Mouse (Mus musculus) embryonic facial prominence, embryonic 12.5 days (tissue): ENCODE measurements around the gene Dcps. TPM values are rescaled to one million over a fixed set of nuclear protein-coding genes. Genes with fewer than 3 reads are reported as not detected.
A peak's percentile ranks its signal among the peaks of the same experiment; 100 is the strongest.

Experiments used
- ATAC-seq: fragments of 200-750 bp; cut with Nextera tagmentation; 2 replicates; pipeline ENCODE4 v1.8.0; 2017; ENCODE audit not compliant: insufficient number of reproducible peaks, insufficient read depth, low FRiP score, low TSS enrichment
- H3K27ac ChIP-seq: fragments of 300-500 bp; sonication (generic); 2 replicates; pipeline ENCODE4 v1.5.1; 2016; ENCODE audit warnings: mild to moderate bottlenecking
- H3K27me3 ChIP-seq: fragments of 300-500 bp; sonication (generic); 2 replicates; pipeline ENCODE4 v1.6.1; 2016; ENCODE audit warnings: mild to moderate bottlenecking, moderate library complexity
- H3K36me3 ChIP-seq: fragments of 300-500 bp; sonication (generic); 2 replicates; pipeline ENCODE4 v1.6.1; 2016; ENCODE audit warnings: mild to moderate bottlenecking
- H3K4me1 ChIP-seq: fragments of 300-500 bp; sonication (generic); 2 replicates; pipeline ENCODE4 v1.6.1; 2016
- H3K4me2 ChIP-seq: fragments of 300-500 bp; sonication (generic); replicated peaks from 2 replicates; pipeline ENCODE4 v1.6.1; 2016; ENCODE audit warnings: mild to moderate bottlenecking, moderate library complexity
- H3K4me3 ChIP-seq: fragments of 300-500 bp; sonication (generic); 2 replicates; pipeline ENCODE4 v1.5.1; 2016; ENCODE audit warnings: mild to moderate bottlenecking
- H3K9ac ChIP-seq: fragments of 300-500 bp; sonication (generic); 2 replicates; pipeline ENCODE4 v1.6.1; 2016; ENCODE audit warnings: mild to moderate bottlenecking, moderate library complexity
- H3K9me3 ChIP-seq: fragments of 300-500 bp; sonication (generic); 2 replicates; pipeline ENCODE4 v1.6.1; 2016; ENCODE audit warnings: mild to moderate bottlenecking, moderate library complexity
- WGBS: fragments of 180-500 bp; shearing (Covaris S2); methylation state at CpG from one replicate; pipeline ENCODE4 v1.1.7; 2016; 5-methylcytosine and 5-hydroxymethylcytosine counted together
- polyA plus RNA-seq: library from polyadenylated mRNA; unstranded; fragments of >200 nt; fragmentation: Nextera tagmentation; extraction: Ambion mirVana; gene quantifications from 2 replicates; pipeline ENCODE4 v1.2.1, GENCODE M21; 2016

Gene Dcps
- polyA plus RNA-seq, 1 experiment from 2014 or later = 77.6 TPM

DNA sequence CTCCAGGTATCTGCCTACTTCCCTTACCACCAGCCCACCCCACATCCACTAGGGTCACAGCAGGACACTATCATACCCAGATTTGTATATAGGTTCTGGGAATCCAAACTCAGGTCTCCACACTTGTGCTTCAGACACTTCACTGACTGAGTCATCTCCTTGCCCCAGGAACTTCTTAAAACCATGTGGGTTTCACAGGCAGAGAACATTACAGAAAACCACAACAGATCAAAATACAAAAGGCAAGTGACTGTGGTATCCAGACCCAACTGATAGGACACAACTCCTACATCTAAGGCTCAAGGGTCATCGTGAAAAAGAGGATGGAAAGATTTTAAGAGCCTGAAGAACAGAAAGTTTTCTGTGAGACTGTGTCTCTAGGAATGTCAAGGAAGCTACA lies 2.5 kb downstream of the Dcps start:
- no peak overlapping the region for H3K4me3 ChIP-seq
- no peak overlapping the region for H3K27ac ChIP-seq
- no peak overlapping the region for H3K4me2 ChIP-seq
- peaks cover 8% of the 10 kb centered on the region; the same call in 1 of the 2 replicates for H3K4me1 ChIP-seq
- H3K27me3 ChIP-seq = no peaks in the 10 kb centered on the region
- 0 out of 2 replicates have a peak, but pooled peaks cover 8% of the 10 kb centered on the region for H3K36me3 ChIP-seq
- 84% methylated on average over 1 of the region's 1 CpGs for WGBS
- H3K9ac ChIP-seq = no peak overlapping the region
- no peaks in the 10 kb centered on the region for H3K9me3 ChIP-seq
- ATAC-seq = no peak

- Histone ChIP-seq H3K36me3 (0 out of 2 replicates have a peak, but pooled peaks cover 11% of the 10 kb centered on the region), H3K27ac (no peak overlapping the region), H3K9me3 (no peaks in the 10 kb centered on the region), H3K4me1 (peaks cover 7% of the 10 kb centered on the region; the same call in 1 of the 2 replicates), H3K27me3 (no peaks in the 10 kb centered on the region), H3K4me2 (no peak overlapping the region), H3K4me3 (no peak overlapping the region), H3K9ac (no peak overlapping the region)
- no peak for ATAC-seq
- WGBS = 89% methylated on average over 7 of the region's 7 CpGs
These were observed 5.8 kb downstream of the Dcps start for GRCm38 (mm10) chr9:35170071-35170470.

GRCm38 (mm10) chr9:35166798-35167635 lies 8.8 kb downstream of the Dcps start:
- H3K9ac ChIP-seq = no peak overlapping the region
- H3K4me2 ChIP-seq = no peak overlapping the region
- no peak overlapping the region for H3K4me3 ChIP-seq
- H3K27ac ChIP-seq = no peak overlapping the region
- 20% methylated on average over 9 of the region's 9 CpGs for WGBS
- no peaks in the 10 kb centered on the region for H3K9me3 ChIP-seq
- no peaks in the 10 kb centered on the region for H3K4me1 ChIP-seq
- ATAC-seq = no peak
- H3K36me3 ChIP-seq = 0 out of 2 replicates have a peak, but pooled peaks cover 11% of the 10 kb centered on the region
- no peaks in the 10 kb centered on the region for H3K27me3 ChIP-seq

DNA sequence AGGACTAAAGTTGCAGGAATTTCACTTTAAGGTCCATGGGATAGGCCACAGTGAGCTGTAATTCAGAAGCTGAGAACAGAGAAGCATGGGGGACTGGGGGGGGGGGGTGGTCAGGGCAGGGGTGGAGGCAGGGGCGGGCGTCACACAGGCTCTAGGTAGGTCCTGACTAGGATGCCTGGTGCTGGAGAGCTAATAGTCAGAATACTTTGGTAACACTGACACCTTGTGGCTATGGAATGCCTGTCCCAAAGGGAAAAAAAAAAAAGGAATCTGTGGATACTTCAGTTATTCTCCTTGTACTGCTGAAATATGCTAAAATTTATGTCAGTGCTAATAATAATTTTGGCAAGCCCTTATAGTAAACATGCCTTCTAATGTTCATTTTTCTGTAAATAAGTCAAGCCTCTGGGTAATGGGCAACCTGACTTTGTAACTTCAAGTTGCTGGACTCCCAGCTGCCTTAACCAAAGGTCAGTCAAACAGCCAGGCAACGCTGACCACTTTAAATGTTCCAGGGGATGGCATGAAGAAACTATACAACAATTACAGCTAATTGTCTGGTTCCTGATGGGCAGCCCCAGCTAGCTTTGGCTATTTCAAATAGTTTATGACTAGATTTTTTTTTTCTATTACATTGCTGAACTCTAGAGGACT lies 9.6 kb downstream of the Dcps start:
- Histone ChIP-seq H3K4me2 (no peak overlapping the region), H3K27ac (no peak overlapping the region), H3K27me3 (no peaks in the 10 kb centered on the region), H3K4me1 (no peaks in the 10 kb centered on the region), H3K9me3 (no peaks in the 10 kb centered on the region), H3K4me3 (no peak overlapping the region), H3K36me3 (0 out of 2 replicates have a peak, but pooled peaks cover 11% of the 10 kb centered on the region), H3K9ac (no peak overlapping the region)
- 26% methylated on average over 3 of the region's 3 CpGs for WGBS
- ATAC-seq = peak; percentile 47; the same call in 1 of the 2 replicates

DNA sequence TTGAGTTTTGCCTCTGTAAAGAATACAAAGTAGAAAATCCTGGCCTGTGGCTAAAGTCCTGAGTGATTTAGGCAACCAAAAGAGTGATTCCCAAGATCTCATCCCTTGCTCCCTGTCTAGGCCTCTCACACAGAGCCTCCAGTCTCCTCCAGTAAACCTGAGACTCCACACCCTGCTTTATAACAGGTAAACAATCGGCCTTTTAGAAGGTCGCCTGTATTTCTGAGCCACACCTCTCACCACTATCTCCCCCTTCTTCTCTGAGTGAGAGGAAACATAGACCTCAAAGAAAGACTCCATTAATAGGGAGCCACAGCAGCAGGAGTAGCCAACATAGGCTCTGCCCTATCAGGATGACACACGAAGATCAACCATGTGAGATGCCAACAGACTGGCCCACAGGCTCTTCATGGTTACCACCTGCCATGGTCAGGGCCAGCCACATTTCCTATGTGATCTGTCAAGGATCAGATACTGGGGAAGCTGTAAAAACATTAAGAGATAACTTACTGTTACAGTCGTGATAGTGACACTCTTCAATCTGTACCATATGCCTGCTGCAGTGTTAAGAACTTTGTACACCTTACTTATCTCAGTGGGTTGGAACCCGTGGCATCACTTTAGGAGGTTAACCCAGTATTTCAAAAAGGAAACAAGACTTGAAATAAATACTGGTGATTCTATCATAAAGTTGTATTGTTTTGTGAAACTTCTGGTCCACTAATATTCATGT lies 11.6 kb downstream of the Dcps start:
- Histone ChIP-seq H3K4me3 (no peak overlapping the region), H3K4me2 (no peak overlapping the region), H3K36me3 (0 out of 2 replicates have a peak, but pooled peaks cover 3% of the 10 kb centered on the region), H3K27me3 (no peaks in the 10 kb centered on the region), H3K4me1 (no peaks in the 10 kb centered on the region), H3K9ac (no peak overlapping the region), H3K27ac (no peak overlapping the region), H3K9me3 (no peaks in the 10 kb centered on the region)
- no peak for ATAC-seq
- WGBS = 78% methylated on average over 5 of the region's 5 CpGs

GRCm38 (mm10) chr9:35163011-35163690 lies 12.7 kb downstream of the Dcps start:
- H3K9me3 ChIP-seq = no peaks in the 10 kb centered on the region
- ATAC-seq = no peak
- no peak overlapping the region for H3K4me2 ChIP-seq
- no peaks in the 10 kb centered on the region for H3K27me3 ChIP-seq
- no peak overlapping the region for H3K27ac ChIP-seq
- WGBS = 87% methylated on average over 11 of the region's 11 CpGs
- no peak overlapping the region for H3K4me3 ChIP-seq
- H3K36me3 ChIP-seq = 0 out of 2 replicates have a peak, but pooled peaks cover 2% of the 10 kb centered on the region
- H3K4me1 ChIP-seq = no peaks in the 10 kb centered on the region
- no peak overlapping the region for H3K9ac ChIP-seq

- H3K9me3 ChIP-seq = no peaks in the 10 kb centered on the region
- no peaks in the 10 kb centered on the region for H3K4me1 ChIP-seq
- whole genome bisulfite sequencing = 90% methylated on average over 7 of the region's 7 CpGs
- no peaks in the 10 kb centered on the region for H3K27me3 ChIP-seq
- H3K4me3 ChIP-seq = no peak overlapping the region
- no peak overlapping the region for H3K27ac ChIP-seq
- H3K9ac ChIP-seq = no peak overlapping the region
- no peak overlapping the region for H3K4me2 ChIP-seq
- no peak for ATAC-seq
- H3K36me3 ChIP-seq = no peaks in the 10 kb centered on the region
These were observed 14.1 kb downstream of the Dcps start for GRCm38 (mm10) chr9:35161721-35162120.

DNA sequence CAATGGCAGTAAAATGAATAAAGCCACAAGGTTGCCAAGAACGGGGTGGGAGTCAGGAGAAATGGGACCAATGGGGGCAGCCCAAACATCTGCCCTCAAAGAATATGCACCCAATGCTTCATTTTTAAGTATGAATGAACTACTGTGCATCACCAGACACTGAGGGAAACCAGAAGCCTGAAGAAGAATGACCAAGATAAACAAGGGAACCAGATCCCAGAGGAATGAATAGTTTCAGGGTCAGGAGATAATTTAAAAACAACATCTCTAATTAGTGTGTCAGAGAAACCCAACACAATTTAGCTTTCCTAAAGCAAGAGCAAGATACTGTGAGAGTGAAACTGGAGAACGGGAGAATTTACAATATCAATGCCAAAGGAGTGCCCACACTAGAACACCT lies 15.2 kb downstream of the Dcps start:
- H3K4me2 ChIP-seq = no peak overlapping the region
- no peak for ATAC-seq
- no peak overlapping the region for H3K9ac ChIP-seq
- WGBS = 50% methylated on average over 2 of the region's 2 CpGs
- no peaks in the 10 kb centered on the region for H3K27me3 ChIP-seq
- no peak overlapping the region for H3K4me3 ChIP-seq
- H3K36me3 ChIP-seq = 0 out of 2 replicates have a peak, but pooled peaks cover 8% of the 10 kb centered on the region
- no peaks in the 10 kb centered on the region for H3K9me3 ChIP-seq
- no peak overlapping the region for H3K27ac ChIP-seq
- no peaks in the 10 kb centered on the region for H3K4me1 ChIP-seq

DNA sequence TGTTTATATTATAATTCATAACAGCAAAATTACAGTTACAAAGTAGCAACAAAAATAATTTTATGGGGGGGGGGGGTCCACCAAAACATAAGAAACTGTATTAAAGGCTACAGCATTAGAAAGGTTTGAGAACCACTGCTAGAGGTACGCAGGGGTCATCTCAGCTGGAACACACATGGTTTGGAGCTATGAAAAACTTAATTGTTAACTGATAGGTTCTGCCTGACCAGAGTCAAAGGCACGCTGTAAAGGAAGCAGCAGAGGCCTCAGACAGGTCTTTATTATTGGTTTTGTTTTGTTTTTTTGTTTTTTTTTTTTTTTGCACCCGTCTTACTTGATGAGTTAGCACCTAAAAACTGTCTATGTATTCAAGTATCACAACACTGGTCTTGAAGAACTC lies 17.4 kb downstream of the Dcps start:
- WGBS = 65% methylated on average over 3 of the region's 3 CpGs
- Histone ChIP-seq H3K27ac (no peak overlapping the region), H3K9me3 (no peaks in the 10 kb centered on the region), H3K27me3 (no peaks in the 10 kb centered on the region), H3K9ac (no peak overlapping the region), H3K4me2 (no peak overlapping the region), H3K4me3 (no peak overlapping the region), H3K36me3 (0 out of 2 replicates have a peak, but pooled peaks cover 8% of the 10 kb centered on the region), H3K4me1 (no peaks in the 10 kb centered on the region)
- no peak for ATAC-seq

GRCm38 (mm10) chr9:35156862-35157261 lies 19.0 kb downstream of the Dcps start:
- no peaks in the 10 kb centered on the region for H3K9me3 ChIP-seq
- no peak overlapping the region for H3K4me2 ChIP-seq
- no peak for ATAC-seq
- no peaks in the 10 kb centered on the region for H3K27me3 ChIP-seq
- H3K9ac ChIP-seq = no peak overlapping the region
- no peaks in the 10 kb centered on the region for H3K4me1 ChIP-seq
- H3K27ac ChIP-seq = 0 out of 2 replicates have a peak overlapping the region, but pooled peaks have one; percentile 17
- no peak overlapping the region for H3K4me3 ChIP-seq
- 0 out of 2 replicates have a peak, but pooled peaks cover 8% of the 10 kb centered on the region for H3K36me3 ChIP-seq
- WGBS = 84% methylated on average over 4 of the region's 4 CpGs
